Mouse (Mus musculus): ENCODE measurements around the gene Fev.
A peak's percentile ranks its signal among the peaks of the same experiment; 100 is the strongest.

GRCm38 (mm10) chr1:74893134-74893855 lies 8.1 kb upstream of the Fev start, which contains the start of gene Cryba2:
- peak; percentile 69 for TF ChIP-seq CTCF (IDR thresholded peaks at IDR 0.05; ENCODE audit: low read depth)
- TF ChIP-seq EP300 (IDR thresholded peaks at IDR 0.05; ENCODE audit: low read depth), result no peak
